7 mouse cellular contexts compared by ENCODE assay signal in genomic region chr4:95049884-95050517, GRCm38 (mm10). TPM values are rescaled to one million over a fixed set of nuclear protein-coding genes. Genes with fewer than 3 reads are reported as not detected.
DNase-seq lines count a peak whose midpoint lies in the region; ATAC-seq lines count a peak whose summit lies in the region.

No protein-coding gene starts in this region.

- H3K4me3 ChIP-seq in limb, embryonic 13.5 days = peak overlapping the region; percentile 82
- H3K4me3 ChIP-seq in midbrain, embryonic 15.5 days = peak overlapping the region; percentile 56

- H3K27me3 ChIP-seq in limb, embryonic 13.5 days = no peaks in the 10 kb centered on the region
- H3K27me3 ChIP-seq in midbrain, embryonic 15.5 days (replicated peaks) = no peaks in the 10 kb centered on the region

- ATAC-seq in limb, embryonic 13.5 days (ENCODE audit: low FRiP score, low read depth) = no peak
- ATAC-seq in midbrain, embryonic 15.5 days (replicated peaks) = no peak

- H3K27ac ChIP-seq in limb, embryonic 13.5 days = peak overlapping the region; percentile 97
- H3K27ac ChIP-seq in midbrain, embryonic 15.5 days = peak overlapping the region; percentile 96

- H3K4me1 ChIP-seq in limb, embryonic 13.5 days = peaks cover 24% of the 10 kb centered on the region
- peaks cover 38% of the 10 kb centered on the region for H3K4me1 ChIP-seq in midbrain, embryonic 15.5 days

- DNase-seq in adrenal gland, adult 18-20 months (ENCODE audit: low spot score in 2 of 2) = peak; percentile 84 to 85
- peak; percentile 86 for DNase-seq in embryo, embryonic 10 days (ENCODE audit: low spot score)
- DNase-seq in heart, adult 11 months = peak; percentile 99
- DNase-seq in kidney, adult 18-20 months = peak; percentile 88
- DNase-seq in spleen, postnatal 10 days (ENCODE audit: low spot score in 2 of 2) = peak; percentile 14 to 62

- no peaks in the 10 kb centered on the region for H3K9me3 ChIP-seq in limb, embryonic 13.5 days
- no peaks in the 10 kb centered on the region for H3K9me3 ChIP-seq in midbrain, embryonic 15.5 days

- H3K4me2 ChIP-seq in limb, embryonic 13.5 days (replicated peaks) = peak overlapping the region; percentile 93
- H3K4me2 ChIP-seq in midbrain, embryonic 15.5 days = peak overlapping the region; percentile 90

- WGBS in limb, embryonic 13.5 days = under 1% methylated on average over 34 of the region's 34 CpGs
- WGBS in midbrain, embryonic 15.5 days = under 1% methylated on average over 34 of the region's 34 CpGs

- no peaks in the 10 kb centered on the region for H3K36me3 ChIP-seq in limb, embryonic 13.5 days
- H3K36me3 ChIP-seq in midbrain, embryonic 15.5 days (replicated peaks) = no peaks in the 10 kb centered on the region

- H3K9ac ChIP-seq in limb, embryonic 13.5 days = peak overlapping the region; percentile 97
- H3K9ac ChIP-seq in midbrain, embryonic 15.5 days = peak overlapping the region; percentile 67

RNA-seq across cellular contexts. Expression of gene Jun, which starts 2.0 kb away (rescaled TPM):
- 100 to 1,000 TPM; 160 to 307 TPM for total RNA-seq in adrenal gland, adult 18-20 months (2021)
- polyA plus RNA-seq in limb, embryonic 13.5 days (2015; fragmentation: Nextera tagmentation; extraction: Ambion mirVana) = 101 and 102 TPM in 2 replicates
- 49.9 and 53.9 TPM in 2 replicates for polyA plus RNA-seq in midbrain, embryonic 15.5 days (2015; fragmentation: Nextera tagmentation; extraction: Ambion mirVana)

Comparison
In these comparisons a context has a peak if more than half of its experiments do, and no peak if none do; other contexts are left out.
1. DNase-seq: peak in every context shown above with its lines; median percentile 99 in heart, adult 11 months; 88 in kidney, adult 18-20 months; 86 in embryo, embryonic 10 days; 84 in adrenal gland, adult 18-20 months; 38 in spleen, postnatal 10 days.